Mouse (Mus musculus): ENCODE data around the gene Gm20547.
"Not testable (repeated sequence)": the region's sequence is repeated elsewhere in the genome, so short reads cannot be mapped to it uniquely, and the experiment has no call there.

The Gm20547 gene

DNA sequence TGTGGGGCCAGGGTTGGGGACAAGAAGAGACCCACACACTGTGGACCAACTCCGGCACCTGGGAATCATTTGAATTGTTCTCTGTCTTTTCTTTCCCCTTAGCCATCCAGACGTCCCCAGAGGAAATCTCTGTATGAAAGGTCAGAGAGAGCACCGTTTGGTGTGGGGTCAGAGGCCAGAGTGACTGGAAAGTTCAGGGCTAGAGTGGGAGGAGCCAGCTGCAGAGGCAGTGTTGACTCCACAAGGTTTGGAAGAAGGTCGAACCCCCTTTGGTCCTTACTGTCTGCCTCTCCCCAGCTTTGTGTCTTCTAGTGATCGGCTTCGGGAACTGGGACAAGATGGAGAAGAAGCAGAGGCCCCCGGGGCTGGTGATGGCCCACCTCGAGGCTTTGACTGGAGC lies 28.3 kb downstream of the Gm20547 start:
- DNase-seq (ENCODE audit: low spot score in 2 of 2) = no peak

GRCm38 (mm10) chr17:34850517-34851125 lies 31.2 kb downstream of the Gm20547 start:
- no peak for DNase-seq (ENCODE audit: low spot score in 2 of 2)

DNA sequence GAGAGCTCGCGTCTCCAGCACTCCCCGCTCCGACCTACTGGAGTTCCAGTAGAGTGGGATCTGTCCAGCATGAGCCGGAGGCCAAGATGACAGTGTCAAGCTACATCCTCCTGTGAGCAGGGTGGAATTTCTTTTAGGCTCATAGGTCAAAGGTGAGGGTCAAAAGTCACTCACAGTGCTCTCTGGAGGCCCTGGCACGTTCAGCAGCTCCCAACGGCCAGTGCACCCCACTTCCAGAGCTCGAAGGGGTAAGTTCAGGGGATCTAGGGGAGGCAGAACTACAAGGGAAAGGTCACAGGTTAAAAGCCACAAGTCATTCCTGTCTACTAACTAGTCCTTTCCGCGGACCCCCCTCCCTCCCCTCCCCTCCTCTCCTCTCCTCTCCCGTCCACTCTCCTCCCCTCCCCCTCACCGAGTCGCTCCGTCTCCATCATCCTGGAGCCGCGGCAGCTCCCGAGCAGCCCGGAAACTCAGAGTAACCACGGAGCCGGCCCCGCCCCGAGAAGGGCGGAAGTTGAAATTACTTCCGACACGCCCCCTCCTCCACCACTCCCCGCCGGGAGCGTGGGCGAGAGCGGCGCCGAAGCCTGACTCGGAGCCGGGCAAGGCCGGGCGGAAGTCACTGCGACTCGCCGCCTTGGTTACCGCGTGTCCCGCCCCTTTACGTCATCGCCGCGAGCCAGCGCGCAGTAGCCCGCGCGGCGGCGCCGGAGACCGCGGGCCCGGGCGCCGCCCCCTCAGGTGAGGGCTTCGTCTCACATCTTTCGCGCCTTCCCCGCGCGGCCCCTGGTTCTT lies 31.9 kb downstream of the Gm20547 start, which contains the start of the genes Skiv2l and Nelfe:
Skiv2l (minus strand) TSS at position 489 of the 795 bp plus-strand sequence.
Nelfe (plus strand) TSS at position 670 of the 795 bp plus-strand sequence.
- peak; percentile 96 for DNase-seq (ENCODE audit: low spot score in 2 of 2)

DNA sequence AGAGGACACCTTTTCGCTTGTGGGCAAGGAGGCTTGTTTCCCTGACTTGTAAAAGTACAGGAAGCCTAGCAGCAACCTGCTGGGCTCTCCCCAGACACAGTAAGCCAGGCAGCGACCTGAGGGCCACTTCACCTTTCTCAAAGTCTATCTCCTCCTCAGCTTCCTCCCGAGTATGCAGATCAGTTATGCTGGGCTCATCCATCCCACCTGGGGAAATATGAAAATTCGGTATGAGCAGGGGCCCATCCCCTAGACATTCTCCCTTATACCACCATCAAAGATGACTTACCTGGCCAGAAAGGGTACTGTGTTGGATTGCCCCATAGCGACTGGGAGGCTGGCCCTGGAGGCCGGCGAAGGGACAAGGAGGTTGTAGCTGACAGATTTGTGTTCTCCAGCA lies 34.2 kb downstream of the Gm20547 start:
- DNase-seq (ENCODE audit: low spot score in 2 of 2) = no peak

DNA sequence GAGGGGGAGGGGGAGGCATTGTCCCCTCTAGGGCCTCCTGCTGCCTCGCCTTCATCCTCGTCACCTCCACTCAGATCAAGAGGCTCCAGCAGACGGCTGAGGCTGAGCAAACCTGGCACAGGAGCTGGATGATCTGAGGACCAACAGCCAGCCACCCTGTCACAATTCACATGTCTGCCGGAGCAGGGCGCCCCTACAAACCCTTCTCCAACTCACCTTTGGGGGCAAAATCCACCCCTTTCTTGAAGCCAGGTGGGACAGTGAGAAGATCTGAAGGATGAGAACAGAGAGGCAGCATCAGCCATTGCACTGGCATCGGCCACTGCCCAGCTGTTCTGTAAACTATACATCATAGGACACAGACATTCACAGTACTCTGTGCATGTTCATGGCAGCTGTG lies 34.6 kb downstream of the Gm20547 start:
- DNase-seq (ENCODE audit: low spot score in 2 of 2) = no peak

DNA sequence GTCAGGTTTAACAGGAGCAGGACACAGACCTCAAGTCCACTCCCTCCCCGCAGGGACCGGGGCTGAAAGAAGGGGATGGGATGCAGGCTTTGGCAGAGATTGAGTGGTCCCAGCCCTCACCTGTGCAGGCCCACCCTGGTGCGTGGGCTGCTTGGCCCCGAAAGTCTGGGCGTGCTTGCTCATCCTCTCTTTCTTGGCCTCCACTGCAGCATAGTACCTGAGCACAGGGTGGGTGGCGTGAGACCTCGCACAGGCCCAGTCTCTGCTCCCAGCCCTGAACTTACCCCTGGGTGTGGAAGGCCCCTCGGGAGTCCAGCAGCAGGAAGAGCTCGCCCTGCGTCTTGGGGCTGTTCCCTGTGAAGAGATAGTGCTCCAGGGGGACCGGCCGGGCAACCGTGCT lies 37.0 kb downstream of the Gm20547 start:
- no peak for DNase-seq (ENCODE audit: low spot score in 2 of 2)

DNA sequence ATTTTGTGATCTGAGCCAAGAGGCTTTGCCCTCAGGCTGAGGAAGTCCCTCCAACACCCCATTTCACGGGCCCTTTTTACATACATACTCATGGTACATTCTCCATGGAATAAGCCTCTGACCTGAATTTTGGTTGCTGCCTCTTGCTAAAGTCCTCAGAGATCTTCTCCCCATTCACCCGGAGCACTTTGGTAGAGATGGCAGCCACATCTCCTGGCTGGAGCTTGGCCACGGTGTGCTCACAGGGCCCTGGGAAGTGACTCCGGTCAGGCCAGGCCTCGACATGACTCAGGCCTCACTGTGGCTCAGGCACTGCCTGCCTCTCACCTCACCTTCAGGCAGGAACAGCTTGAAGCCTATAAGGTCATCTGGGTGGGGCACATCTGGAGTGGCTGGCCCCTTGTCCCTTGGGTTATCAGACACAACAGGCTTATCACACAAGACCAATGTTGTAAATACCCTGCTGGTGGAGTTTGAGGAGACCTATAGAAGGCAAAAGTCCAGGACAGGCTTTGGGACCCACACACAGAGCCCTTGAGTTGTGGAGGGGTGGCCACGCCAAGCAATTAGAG lies 41.0 kb downstream of the Gm20547 start:
- DNase-seq (ENCODE audit: low spot score in 2 of 2) = no peak

DNA sequence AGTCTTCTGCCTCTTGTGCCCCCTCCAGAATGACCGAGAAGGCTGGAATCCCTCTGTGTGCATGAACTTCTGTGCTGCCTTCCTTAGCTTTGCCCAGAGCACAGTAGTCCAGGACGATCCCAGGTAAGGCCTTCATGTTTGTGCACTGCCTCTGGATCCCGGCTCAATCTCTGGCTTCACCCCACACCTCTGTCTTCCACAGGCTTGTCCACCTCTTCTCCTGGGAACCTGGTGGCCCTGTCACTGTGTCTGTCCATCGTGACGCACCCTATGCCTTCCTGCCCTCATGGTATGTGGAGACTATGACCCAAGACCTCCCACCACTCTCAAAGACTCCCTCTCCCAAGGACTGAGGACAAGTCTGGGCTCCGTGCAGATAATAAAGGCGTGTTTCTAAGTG lies 43.1 kb downstream of the Gm20547 start:
- DNase-seq (ENCODE audit: low spot score in 2 of 2) = no peak

DNA sequence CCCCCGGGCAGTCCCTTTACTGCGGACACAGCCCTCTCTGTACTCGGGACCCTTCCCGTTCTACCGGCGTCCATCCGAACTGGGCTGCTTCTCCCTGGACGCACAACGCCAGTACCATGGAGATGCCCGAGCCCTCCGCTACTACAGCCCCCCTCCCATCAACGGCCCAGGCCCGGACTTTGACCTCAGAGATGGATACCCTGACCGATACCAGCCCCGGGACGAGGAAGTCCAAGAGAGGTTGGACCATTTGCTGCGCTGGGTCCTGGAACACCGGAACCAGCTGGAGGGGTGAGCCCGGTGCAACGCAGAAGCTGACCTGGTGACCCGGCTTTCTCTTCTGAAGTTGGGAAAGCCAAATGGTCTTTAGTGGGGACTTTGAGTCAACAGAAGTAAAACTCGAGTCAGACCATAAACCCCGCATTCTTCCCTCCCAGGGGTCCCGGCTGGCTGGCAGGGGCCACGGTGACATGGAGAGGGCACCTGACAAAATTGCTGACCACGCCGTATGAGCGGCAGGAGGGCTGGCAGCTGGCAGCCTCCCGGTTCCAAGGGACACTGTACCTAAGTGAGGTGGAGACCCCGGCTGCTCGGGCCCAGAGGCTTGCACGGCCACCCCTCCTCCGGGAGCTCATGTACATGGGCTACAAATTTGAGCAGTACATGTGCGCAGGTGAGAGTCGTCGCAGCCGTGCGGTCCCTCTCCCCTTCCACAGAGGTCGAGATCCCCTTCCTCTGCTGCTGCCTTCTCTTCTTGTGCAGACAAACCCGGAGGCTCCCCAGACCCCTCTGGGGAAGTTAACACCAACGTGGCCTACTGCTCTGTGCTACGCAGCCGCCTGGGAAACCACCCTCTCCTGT lies 44.1 kb downstream of the Gm20547 start:
- DNase-seq (ENCODE audit: low spot score in 2 of 2) = no peak

DNA sequence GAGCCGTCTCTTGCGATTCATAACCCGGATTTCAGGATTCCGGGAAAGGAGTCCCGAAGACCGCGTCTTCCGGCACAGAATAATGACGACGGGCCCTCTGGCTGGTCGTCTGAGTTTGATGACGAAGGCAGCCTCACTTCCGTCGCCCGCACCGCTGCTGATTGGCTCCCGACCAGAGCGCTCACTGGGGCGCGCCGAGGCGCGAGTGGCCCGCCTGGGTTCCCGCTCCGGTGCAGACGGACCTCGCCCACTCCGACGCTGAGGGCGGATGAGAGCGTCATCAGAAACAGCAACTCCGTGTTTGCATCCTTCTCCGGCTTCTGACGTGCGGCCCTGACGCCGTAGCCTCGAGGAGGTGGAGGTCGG lies 45.0 kb downstream of the Gm20547 start, which contains the start of the genes Stk19 and Dxo:
Stk19 (minus strand) TSS at position 90 of the 366 bp plus-strand sequence.
Dxo (plus strand) TSS at position 164 of the 366 bp plus-strand sequence.
- peak; percentile 97 to 98 for DNase-seq (ENCODE audit: low spot score in 2 of 2)

DNA sequence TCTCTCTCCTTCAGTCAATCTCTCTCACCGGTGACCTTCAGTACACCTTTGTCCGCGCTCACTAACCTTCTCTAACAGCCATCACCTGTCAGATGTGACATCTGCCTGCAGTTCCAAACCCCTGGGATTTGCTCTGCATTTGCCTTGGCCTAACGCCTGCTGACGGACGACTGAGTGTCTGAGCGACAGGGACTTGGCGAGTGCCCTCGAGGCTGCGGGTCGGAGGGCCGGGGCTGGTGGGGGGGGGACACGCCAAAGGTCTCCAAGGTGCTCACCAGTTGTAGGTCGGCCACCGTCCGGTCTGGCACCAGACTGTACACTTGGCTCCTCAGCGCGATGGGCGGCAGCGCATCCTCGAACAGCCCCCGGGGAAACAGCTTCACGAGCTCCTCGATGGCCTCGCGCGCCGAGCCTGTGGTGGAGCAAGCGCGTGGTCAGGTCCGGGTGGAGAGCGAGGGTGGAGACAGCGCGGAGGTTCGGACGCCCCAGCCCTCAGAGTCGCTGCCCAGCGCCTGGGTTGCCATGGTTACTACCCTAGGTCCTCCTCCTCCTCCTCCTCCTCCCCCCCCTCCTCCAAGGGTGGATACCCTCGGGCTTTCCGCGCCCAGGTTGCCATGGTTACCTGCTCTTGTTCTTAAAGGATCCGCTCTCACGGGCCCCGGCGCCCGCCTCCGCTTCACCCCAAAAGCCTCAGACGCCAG lies 45.5 kb downstream of the Gm20547 start:
- DNase-seq (ENCODE audit: low spot score in 2 of 2) = no peak

DNA sequence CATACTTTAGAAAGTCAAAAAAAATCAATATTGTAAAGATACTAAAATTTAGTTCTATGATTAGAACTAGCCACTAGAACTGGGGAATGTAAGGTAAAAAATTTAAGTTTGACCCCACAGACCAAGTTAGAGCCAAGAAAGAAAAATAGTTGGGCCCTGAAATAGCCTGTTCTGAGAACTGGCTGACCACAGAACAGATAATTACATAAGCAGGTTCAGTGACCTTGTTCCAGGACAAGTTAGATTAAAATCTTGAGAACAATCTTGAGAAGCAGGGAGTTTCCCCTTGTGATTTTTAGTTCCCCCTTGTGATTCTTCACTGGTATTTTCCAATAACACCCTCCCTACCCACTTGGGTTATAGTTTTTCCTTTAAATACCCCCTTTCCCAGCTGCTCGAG lies 51.1 kb downstream of the Gm20547 start:
- not testable (repeated sequence) for DNase-seq (ENCODE audit: low spot score in 2 of 2)

DNA sequence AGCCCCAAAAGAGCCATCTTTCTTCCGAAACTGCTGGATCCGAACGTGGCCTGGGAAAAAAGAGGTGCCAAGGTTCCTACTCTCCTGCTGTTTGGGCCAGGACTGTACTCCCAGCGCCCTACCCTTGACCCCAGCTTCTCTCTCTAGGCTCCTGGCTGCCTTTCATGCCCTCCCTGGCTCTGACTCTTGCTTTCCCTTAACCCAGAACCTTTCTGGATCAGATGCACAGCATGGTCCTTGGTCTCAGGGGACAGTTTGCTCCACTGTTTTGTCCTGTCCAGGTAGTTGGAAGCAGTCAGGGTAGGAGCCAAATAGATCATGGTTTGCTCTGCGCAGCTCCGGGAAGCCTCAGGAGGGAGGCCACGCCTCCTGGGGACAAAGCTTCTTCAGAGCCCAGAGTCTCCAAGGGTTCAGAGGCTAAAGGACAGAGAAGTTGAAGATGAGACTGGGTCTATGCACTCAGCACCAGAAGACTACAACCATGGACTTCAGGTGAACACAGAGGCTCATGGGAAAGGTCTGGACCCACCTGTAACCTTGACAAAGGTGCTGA lies 66.9 kb downstream of the Gm20547 start:
- no peak for DNase-seq (ENCODE audit: low spot score in 2 of 2)

DNA sequence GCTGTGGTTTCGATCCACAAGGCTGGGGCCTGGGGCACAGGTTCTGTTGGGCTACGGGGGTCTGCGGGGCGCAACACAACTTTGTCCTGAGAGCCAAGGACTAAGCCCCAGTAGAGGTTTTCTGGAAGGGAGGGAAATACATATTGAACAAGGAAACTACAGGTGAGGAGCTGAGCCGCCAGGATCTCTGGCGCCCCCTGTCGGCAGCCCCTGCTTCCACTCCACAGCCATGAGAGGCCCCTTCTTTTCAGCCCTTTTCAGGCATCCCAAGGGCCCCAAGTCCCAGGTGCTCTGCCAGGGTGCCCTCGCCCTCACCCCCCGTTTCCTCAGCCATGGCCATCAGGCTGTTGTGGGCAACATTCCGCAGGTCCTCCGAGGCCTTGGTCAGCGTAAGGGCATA lies 68.1 kb downstream of the Gm20547 start:
- not testable (repeated sequence) for DNase-seq (ENCODE audit: low spot score in 2 of 2)

DNA sequence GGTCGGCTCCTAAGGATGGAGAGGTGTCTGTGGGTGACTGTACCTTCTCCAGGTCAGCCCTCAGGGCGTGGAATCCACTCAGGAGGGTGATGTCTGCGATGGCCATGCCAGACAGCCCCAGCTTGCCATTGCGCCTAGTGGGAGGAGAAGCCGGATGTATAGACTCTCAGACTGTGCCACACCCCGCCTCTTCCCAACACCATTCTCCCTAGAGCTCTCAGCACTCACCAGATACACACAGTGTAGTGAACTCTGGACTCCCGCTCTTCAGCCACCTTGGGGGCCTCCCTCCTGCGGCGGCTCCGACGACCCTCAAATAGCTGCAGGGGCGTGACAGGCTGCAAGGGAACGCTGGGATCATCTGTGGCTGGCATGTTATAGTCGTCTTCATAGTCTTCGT lies 70.6 kb downstream of the Gm20547 start:
- DNase-seq (ENCODE audit: low spot score in 2 of 2) = no peak

- DNase-seq (ENCODE audit: low spot score in 2 of 2) = not testable (repeated sequence)
Measured at GRCm38 (mm10) chr17:34810811-34811210, 71.0 kb downstream of the Gm20547 start.

GRCm38 (mm10) chr17:34810411-34810810 lies 71.4 kb downstream of the Gm20547 start:
- DNase-seq (ENCODE audit: low spot score in 2 of 2) = not testable (repeated sequence)

DNA sequence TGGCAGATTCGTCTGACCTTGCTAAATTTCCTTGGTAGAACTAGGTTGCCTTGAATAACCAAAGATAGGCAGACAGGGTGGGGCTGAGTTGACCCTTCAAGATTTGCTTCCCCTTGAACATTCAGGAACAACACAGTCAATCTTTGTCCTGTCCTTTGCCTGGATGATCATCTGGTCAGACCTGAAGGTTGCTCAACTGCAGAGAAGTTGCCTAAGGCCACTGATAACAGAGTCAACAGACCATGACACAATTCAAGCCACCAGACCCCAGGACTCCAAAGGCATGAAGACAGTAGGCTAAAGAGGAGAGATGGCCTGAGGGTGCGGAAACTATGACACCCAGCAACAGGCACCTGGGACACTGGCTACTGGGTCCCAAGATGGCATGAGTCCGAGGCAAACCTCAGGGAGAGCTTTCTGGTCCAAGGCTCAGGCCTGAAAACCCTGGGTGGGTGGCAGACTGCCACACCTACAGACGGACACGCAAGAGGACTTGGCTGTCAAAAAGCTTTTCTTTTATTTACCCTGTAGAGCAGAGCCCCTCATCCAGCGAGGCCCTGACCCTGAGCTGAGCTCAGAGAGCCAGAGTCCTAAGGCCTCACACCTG lies 73.1 kb downstream of the Gm20547 start:
- no peak for DNase-seq (ENCODE audit: low spot score in 2 of 2)

DNA sequence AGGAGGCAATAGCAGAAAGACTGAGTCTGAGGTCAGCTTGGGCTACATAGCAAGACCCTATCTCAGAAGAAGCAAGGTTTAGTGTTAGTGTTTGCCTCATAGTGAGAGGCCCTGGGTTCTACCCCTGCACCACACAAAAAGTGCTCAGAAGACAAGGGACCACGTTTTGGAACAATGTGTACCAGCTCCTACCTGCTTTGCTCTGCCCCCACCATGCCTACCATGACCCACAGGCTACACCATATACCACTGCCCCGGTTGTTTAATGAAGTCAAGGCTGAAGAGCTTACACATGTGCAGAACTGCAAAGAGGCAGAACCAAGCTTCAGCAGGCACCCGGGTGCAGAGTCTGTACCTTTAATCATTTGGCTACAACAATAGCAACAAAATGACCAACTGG lies 74.7 kb downstream of the Gm20547 start:
- no peak for DNase-seq (ENCODE audit: low spot score in 2 of 2)
